Mouse (Mus musculus) embryonic fibroblast, embryonic 13.5 days (primary cell): ENCODE measurements around the gene Ppp1r1c.

Source experiments
- CTCF ChIP-seq: IDR thresholded peaks from 2 replicates; pipeline ENCODE4 v1.5.1; 2011; ENCODE audit warnings: mild to moderate bottlenecking, control low read depth, low read length, moderate library complexity, borderline replicate concordance; ENCODE audit not compliant: insufficient read depth
- POLR2A ChIP-seq: IDR thresholded peaks from 2 replicates; pipeline ENCODE4 v1.6.1; 2011; ENCODE audit warnings: low read depth, mild to moderate bottlenecking, control low read depth, low read length, moderate library complexity

DNA sequence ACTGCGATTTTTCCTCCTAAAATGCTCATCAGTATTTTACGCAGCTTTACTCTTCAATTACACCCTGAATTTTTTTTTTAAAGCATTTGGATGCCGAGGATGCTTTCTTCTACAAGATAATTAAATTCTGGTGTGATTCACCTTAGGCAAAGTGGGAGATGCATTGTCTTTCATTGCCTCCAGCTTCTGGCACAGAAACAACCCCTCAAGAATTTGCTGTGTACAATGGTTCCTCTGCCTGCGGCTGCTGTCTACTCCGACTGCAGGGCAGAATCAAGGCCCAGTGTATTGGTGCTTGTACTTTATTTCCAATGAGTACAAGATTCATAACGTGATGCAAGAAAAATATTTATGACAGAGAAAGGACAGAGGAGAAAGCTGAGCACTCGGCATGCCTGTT lies 73.2 kb downstream of the Ppp1r1c start:
- TF ChIP-seq CTCF, result no peak
- TF ChIP-seq POLR2A, result no peak
